Mouse (Mus musculus) right cerebral cortex, postnatal 10 days (tissue): ENCODE measurements around the gene Ift140.

Source experiments
- DNase-seq, 2 experiments: peaks; one replicate each; pipeline ENCODE4 v3.0.0; 2021; ENCODE audit warnings: low spot score in 2 of 2

Gene Ift140

GRCm38 (mm10) chr17:25015655-25016291 is at the start of gene Ift140, which contains the start of gene Cramp1l:
Ift140 (plus strand) TSS chr17:25016085.
Cramp1l (minus strand) TSS chr17:25015788.
- peak; percentile 100 for DNase-seq

GRCm38 (mm10) chr17:24987221-24987620 is 28.7 kb upstream of the Ift140 start:
- no peak for DNase-seq

GRCm38 (mm10) chr17:24994721-24995120 is 21.2 kb upstream of the Ift140 start:
- no peak for DNase-seq

- DNase-seq: no peak
Measured at GRCm38 (mm10) chr17:25005102-25005501, 10.8 kb upstream of the Ift140 start.

GRCm38 (mm10) chr17:25007480-25007879 is 8.4 kb upstream of the Ift140 start:
- DNase-seq: no peak

- DNase-seq: peak; percentile 32
Measured at GRCm38 (mm10) chr17:25013606-25014501, 2.0 kb upstream of the Ift140 start.

GRCm38 (mm10) chr17:25014841-25015570 is 879 bp upstream of the Ift140 start:
- peak; percentile 60 to 65 for DNase-seq

- peak; percentile 86 to 91 for DNase-seq
Measured at GRCm38 (mm10) chr17:25016292-25017132, 627 bp downstream of the Ift140 start.

GRCm38 (mm10) chr17:25036183-25036582 is 20.3 kb downstream of the Ift140 start:
- DNase-seq: no peak

GRCm38 (mm10) chr17:25044879-25045278 is 29.0 kb downstream of the Ift140 start:
- no peak for DNase-seq

GRCm38 (mm10) chr17:25045281-25045680 is 29.4 kb downstream of the Ift140 start:
- DNase-seq: no peak

GRCm38 (mm10) chr17:25047143-25047542 is 31.3 kb downstream of the Ift140 start:
- no peak for DNase-seq

- DNase-seq: peak in 1 of 2 experiments; percentile 56
Measured at GRCm38 (mm10) chr17:25053274-25053673, 37.4 kb downstream of the Ift140 start.

GRCm38 (mm10) chr17:25057041-25057440 is 41.2 kb downstream of the Ift140 start:
- DNase-seq: no peak

GRCm38 (mm10) chr17:25063261-25063660 is 47.4 kb downstream of the Ift140 start:
- no peak for DNase-seq

- no peak for DNase-seq
Measured at GRCm38 (mm10) chr17:25063872-25064271, 48.0 kb downstream of the Ift140 start.

- DNase-seq: no peak
Measured at GRCm38 (mm10) chr17:25064351-25064750, 48.5 kb downstream of the Ift140 start.

- no peak for DNase-seq
Measured at GRCm38 (mm10) chr17:25065189-25065588, 49.3 kb downstream of the Ift140 start.

GRCm38 (mm10) chr17:25066595-25066994 is 50.7 kb downstream of the Ift140 start:
- no peak for DNase-seq

GRCm38 (mm10) chr17:25067442-25067851 is 51.6 kb downstream of the Ift140 start:
- DNase-seq: no peak

- no peak for DNase-seq
Measured at GRCm38 (mm10) chr17:25068690-25069089, 52.8 kb downstream of the Ift140 start.
